Mouse (Mus musculus) Patski (cell line): ENCODE results near the gene Slc39a8. TPM values are rescaled to one million over a fixed set of nuclear protein-coding genes. Genes with fewer than 3 reads are reported as not detected.
A peak's percentile ranks its signal among the peaks of the same experiment; 100 is the strongest.

Source experiments
- ATAC-seq: fragments of 100-300 bp; one replicate; pipeline ENCODE4 v1.8.0; 2021
- CTCF ChIA-PET: fragments of 350-600 bp; sonication (Branson Sonifier 250); formaldehyde crosslinking; loops from one replicate; lab custom pipeline; 2022; ENCODE audit warnings: inconsistent platforms; lab: Charles Lee
- POLR2A ChIA-PET: fragments of 350-600 bp; sonication (Branson Sonifier 250); formaldehyde crosslinking; loops from one replicate; lab custom pipeline; 2022; ENCODE audit warnings: antibody characterized with exemption, inconsistent platforms; lab: Charles Lee
- DNase-seq: peaks from one replicate; pipeline ENCODE4 v3.0.0-alpha.2; 2011; ENCODE audit warnings: low read depth, low spot score
- H3K27me3 ChIP-seq: fragments of 371-371 bp; one replicate; pipeline ENCODE4 v1.5.1; 2021
- CTCF ChIP-seq: fragments of 100-300 bp; IDR thresholded peaks from one replicate; pipeline ENCODE4 v1.5.1; 2021
- in situ Hi-C: fragments of 300-500 bp; cut with MboI; formaldehyde crosslinking; loops from 3 replicates; pipeline ENCODE4 v1.11.1; 2018; ENCODE audit warnings: low pct_unique_long_range_greater_than_20kb, mixed read lengths
- polyA plus RNA-seq: library from polyadenylated mRNA; unstranded; gene quantifications from one replicate; pipeline ENCODE4 v1.2.3, GENCODE M21; 2021

Slc39a8 gene
- polyA plus RNA-seq, 1 experiment from 2014 or later = not detected

GRCm38 (mm10) chr3:135873596-135873995 is 48.5 kb downstream of the Slc39a8 start:
- ATAC-seq = no peak
- DNase-seq = no peak
- TF ChIP-seq CTCF = no peak
- ChIA-PET POLR2A (interaction anchor here (0.5 kb wide), 1 partner anchor 1197 kb away, joined by 3 read pairs; no protein-coding TSS in a partner anchor), CTCF (interaction anchor here (0.6 to 1.4 kb wide), 5 partner anchors 10 to 736 kb away, joined by 3 read pairs; no protein-coding TSS in a partner anchor)
- no peaks in the 10 kb centered on the region for H3K27me3 ChIP-seq
- in situ Hi-C loops = no loop called here

GRCm38 (mm10) chr3:135878048-135878447 is 53.0 kb downstream of the Slc39a8 start:
- DNase-seq = no peak
- CTCF ChIA-PET = interaction anchor here (1.4 kb wide), 1 partner anchor 8 kb away, joined by 3 read pairs; no protein-coding TSS in a partner anchor
- no peak for TF ChIP-seq CTCF
- POLR2A ChIA-PET = no interaction called here
- H3K27me3 ChIP-seq = no peaks in the 10 kb centered on the region
- in situ Hi-C loops = no loop called here
- ATAC-seq = no peak

- no peak for DNase-seq
- TF ChIP-seq CTCF = no peak
- ChIA-PET POLR2A (interaction anchor here (0.7 kb wide), 1 partner anchor 569 kb away, joined by 6 read pairs; no protein-coding TSS in a partner anchor), CTCF (interaction anchor here (0.9 to 1.5 kb wide), 7 partner anchors 8 to 1867 kb away, joined by 3 to 5 read pairs (median 3); no protein-coding TSS in a partner anchor)
- no peak for ATAC-seq
- in situ Hi-C loops = loop anchor here (5.0 to 10.0 kb wide), 5 partner anchors 786 to 1871 kb away; partner anchors contain the start of gene Ppp3ca
- no peaks in the 10 kb centered on the region for H3K27me3 ChIP-seq
These were observed 61.0 kb downstream of the Slc39a8 start for GRCm38 (mm10) chr3:135885927-135886658.

GRCm38 (mm10) chr3:135886659-135887027 is 61.6 kb downstream of the Slc39a8 start:
- CTCF ChIA-PET = interaction anchor here (0.9 to 1.2 kb wide), 6 partner anchors 8 to 1534 kb away, joined by 3 read pairs; no protein-coding TSS in a partner anchor
- no peak for ATAC-seq
- POLR2A ChIA-PET = no interaction called here

GRCm38 (mm10) chr3:135887033-135887855 is 62.2 kb downstream of the Slc39a8 start:
- TF ChIP-seq CTCF = no peak
- POLR2A ChIA-PET = no interaction called here
- in situ Hi-C loops = loop anchor here (5.0 to 10.0 kb wide), 5 partner anchors 785 to 1870 kb away; partner anchors contain the start of gene Ppp3ca
- CTCF ChIA-PET = interaction anchor here (0.9 to 1.2 kb wide), 4 partner anchors 9 to 1866 kb away, joined by 3 read pairs; no protein-coding TSS in a partner anchor
- DNase-seq (no peak), ATAC-seq (no peak)
- H3K27me3 ChIP-seq = no peaks in the 10 kb centered on the region

More at GRCm38 (mm10) chr3:135886659-135887027, 61.6 kb downstream of the Slc39a8 start:
- peak; percentile 51 for DNase-seq
- peak; percentile 95 for TF ChIP-seq CTCF
- H3K27me3 ChIP-seq = no peaks in the 10 kb centered on the region
- in situ Hi-C loops = loop anchor here (5.0 to 10.0 kb wide), 5 partner anchors 786 to 1871 kb away; partner anchors contain the start of gene Ppp3ca

GRCm38 (mm10) chr3:135887856-135888155 is 62.7 kb downstream of the Slc39a8 start:
- TF ChIP-seq CTCF = no peak
- ChIA-PET POLR2A (no interaction called here), CTCF (interaction anchor here (1.2 kb wide), 1 partner anchor 1865 kb away, joined by 3 read pairs; no protein-coding TSS in a partner anchor)
- H3K27me3 ChIP-seq = no peaks in the 10 kb centered on the region
- in situ Hi-C loops = loop anchor here (5.0 to 10.0 kb wide), 5 partner anchors 784 to 1869 kb away; partner anchors contain the start of gene Ppp3ca
- ATAC-seq (no peak), DNase-seq (no peak)

- no peaks in the 10 kb centered on the region for H3K27me3 ChIP-seq
- TF ChIP-seq CTCF = peak; percentile 22
- POLR2A ChIA-PET = no interaction called here
- CTCF ChIA-PET = interaction anchor here (1.0 to 1.7 kb wide), 3 partner anchors 15 to 34 kb away, joined by 3 to 4 read pairs (median 3); no protein-coding TSS in a partner anchor
- ATAC-seq (no peak), DNase-seq (no peak)
- in situ Hi-C loops = loop anchor here (5.0 to 10.0 kb wide), 5 partner anchors 783 to 1868 kb away; partner anchors contain the start of gene Ppp3ca
These were observed 64.3 kb downstream of the Slc39a8 start for GRCm38 (mm10) chr3:135889401-135889800.

- CTCF ChIA-PET = interaction anchor here (0.7 to 0.9 kb wide), 2 partner anchors 403 to 906 kb away, joined by 3 read pairs; no protein-coding TSS in a partner anchor
- in situ Hi-C loops = no loop called here
- H3K27me3 ChIP-seq = peaks cover 4% of the 10 kb centered on the region
- POLR2A ChIA-PET = no interaction called here
- TF ChIP-seq CTCF = peak; percentile 69
- DNase-seq = no peak
- no peak for ATAC-seq
These were observed 78.3 kb downstream of the Slc39a8 start for GRCm38 (mm10) chr3:135903366-135903765.

GRCm38 (mm10) chr3:135904881-135905280 is 79.8 kb downstream of the Slc39a8 start:
- POLR2A ChIA-PET = no interaction called here
- peaks cover 4% of the 10 kb centered on the region for H3K27me3 ChIP-seq
- DNase-seq (no peak), ATAC-seq (no peak)
- CTCF ChIA-PET = interaction anchor here (1.4 kb wide), 1 partner anchor 16 kb away, joined by 3 read pairs; no protein-coding TSS in a partner anchor
- in situ Hi-C loops = no loop called here
- TF ChIP-seq CTCF = no peak

- TF ChIP-seq CTCF = no peak
- in situ Hi-C loops = no loop called here
- ChIA-PET POLR2A (no interaction called here), CTCF (interaction anchor here (1.2 kb wide), 1 partner anchor 525 kb away, joined by 3 read pairs; no protein-coding TSS in a partner anchor)
- H3K27me3 ChIP-seq = peaks cover 4% of the 10 kb centered on the region
- DNase-seq (no peak), ATAC-seq (no peak)
These were observed 80.7 kb downstream of the Slc39a8 start for GRCm38 (mm10) chr3:135905729-135906128.
